Mouse (Mus musculus) left cerebral cortex, postnatal 10 days (tissue): Measurements from ENCODE around the gene Zfp941. TPM values are rescaled to one million over a fixed set of nuclear protein-coding genes. Genes with fewer than 3 reads are reported as not detected.
A peak's percentile ranks its signal among the peaks of the same experiment; 100 is the strongest.
"Not testable (repeated sequence)": the region's sequence is repeated elsewhere in the genome, so short reads cannot be mapped to it uniquely, and the experiment has no call there.

Experiments
- DNase-seq, 2 experiments: peaks; one replicate each; pipeline ENCODE4 v3.0.0; 2021 to 2022; ENCODE audit warnings: low spot score in 2 of 2, mixed read lengths in 1 of 2; ENCODE audit errors: extremely low spot score in 1 of 2
- intact Hi-C: fragments of 180-260 bp; cut with DNase I; formaldehyde crosslinking; loops from one replicate; pipeline ENCODE4 v1.15.1; 2025
- total RNA-seq, 2 experiments: library from RNA; stranded (reverse); gene quantifications; 2 replicates each; pipeline ENCODE4 v1.2.3; 2021

Gene Zfp941
- total RNA-seq, 2 experiments from 2014 or later: 13.1 to 14.4 TPM

- intact Hi-C loops: no loop called here
- peak in 1 of 2 experiments; percentile 35 for DNase-seq
These were observed 19.3 kb downstream of the Zfp941 start for GRCm38 (mm10) chr7:140802629-140803028.

GRCm38 (mm10) chr7:140798212-140798611, 23.8 kb downstream of the Zfp941 start:
- DNase-seq: no peak
- intact Hi-C loops: no loop called here

GRCm38 (mm10) chr7:140797619-140798018, 24.4 kb downstream of the Zfp941 start:
- no peak for DNase-seq
- intact Hi-C loops: no loop called here

- DNase-seq: no peak
- intact Hi-C loops: no loop called here
These were observed 28.4 kb downstream of the Zfp941 start for GRCm38 (mm10) chr7:140793541-140793940.

- DNase-seq: no peak
- intact Hi-C loops: no loop called here
These were observed 33.9 kb downstream of the Zfp941 start for GRCm38 (mm10) chr7:140788053-140788435.

- intact Hi-C loops: no loop called here
- no peak for DNase-seq
These were observed 34.4 kb downstream of the Zfp941 start, which contains the start of gene Syce1 for GRCm38 (mm10) chr7:140787406-140788052. Syce1 (minus strand) TSS chr7:140787852.

DNA sequence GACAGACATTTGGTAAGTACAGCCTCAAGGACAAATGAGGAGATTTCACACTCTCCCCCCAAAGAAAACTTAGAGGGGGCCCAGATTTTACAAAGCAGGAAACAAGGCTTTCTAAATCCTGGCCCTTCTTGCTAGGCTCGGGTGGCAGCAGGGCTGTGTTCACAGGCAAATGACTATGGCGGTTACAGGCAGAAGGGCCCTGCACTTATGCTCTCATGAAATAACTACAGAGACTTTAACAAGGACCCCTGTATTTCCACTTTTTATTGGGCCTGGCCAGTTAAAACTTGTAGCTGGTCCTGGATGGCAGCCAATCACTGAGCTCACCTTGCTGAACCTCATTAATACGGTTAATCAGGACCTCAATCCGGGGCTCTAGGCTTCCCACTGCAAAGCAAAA, 41.4 kb downstream of the Zfp941 start:
- intact Hi-C loops: no loop called here
- no peak for DNase-seq

- intact Hi-C loops: no loop called here
- no peak for DNase-seq
These were observed 55.9 kb downstream of the Zfp941 start for GRCm38 (mm10) chr7:140765888-140766739.

GRCm38 (mm10) chr7:140765391-140765790, 56.6 kb downstream of the Zfp941 start:
- intact Hi-C loops, DNase-seq: not testable (repeated sequence)

GRCm38 (mm10) chr7:140763447-140764020, 58.4 kb downstream of the Zfp941 start, which contains the start of gene Cyp2e1:
Cyp2e1 (plus strand) TSS chr7:140763739.
- intact Hi-C loops: no loop called here
- no peak for DNase-seq

- DNase-seq: no peak
- intact Hi-C loops: no loop called here
These were observed 61.3 kb downstream of the Zfp941 start for GRCm38 (mm10) chr7:140760647-140761046.

Other genes starting within 250 kb of the Zfp941 start
- gene Olfr46, start 220.9 kb downstream of the Zfp941 start, total RNA-seq: under 1 TPM; 0.04 to 0.06 TPM
- not detected for gene Olfr61, start 193.2 kb downstream of the Zfp941 start, total RNA-seq
- gene Olfr53, start 175.7 kb downstream of the Zfp941 start, total RNA-seq: not detected
- under 1 TPM; 0.04 to 0.06 TPM for gene Olfr539, start 162.2 kb downstream of the Zfp941 start, total RNA-seq
- under 1 TPM in 1 of 2 experiments, not detected in 1; 0.10 TPM for gene Olfr45, start 140.2 kb downstream of the Zfp941 start, total RNA-seq
- not detected for gene Olfr541, start 124.9 kb downstream of the Zfp941 start, total RNA-seq
- not detected for gene Cyp2e1, start 58.4 kb downstream of the Zfp941 start, total RNA-seq
- under 1 TPM in 1 of 2 experiments, not detected in 1; 0.54 TPM for gene Syce1, start 34.3 kb downstream of the Zfp941 start, total RNA-seq
- under 1 TPM in 1 of 2 experiments, not detected in 1; 0.69 TPM for gene Urah, start 12.8 kb upstream of the Zfp941 start, total RNA-seq
- gene Scgb1c1, start 23.4 kb upstream of the Zfp941 start, total RNA-seq: not detected
- gene Odf3, start 25.6 kb upstream of the Zfp941 start, total RNA-seq: not detected
- gene Gm45785, start 34.2 kb upstream of the Zfp941 start, total RNA-seq: 1 to 10 TPM in 1 of 2 experiments, under 1 TPM in 1; 0.89 to 1.1 TPM
- gene Ric8a, start 34.8 kb upstream of the Zfp941 start, total RNA-seq: 10 to 100 TPM; 92.0 to 93.3 TPM
- gene Bet1l, start 35.4 kb upstream of the Zfp941 start, total RNA-seq: 10 to 100 TPM; 24.4 to 25.1 TPM
- 100 to 1,000 TPM; 144 to 153 TPM for gene Psmd13, start 59.8 kb upstream of the Zfp941 start, total RNA-seq
- 10 to 100 TPM; 52.5 to 53.0 TPM for gene Sirt3, start 60.1 kb upstream of the Zfp941 start, total RNA-seq
- not detected for gene Cox8b, start 78.3 kb upstream of the Zfp941 start, total RNA-seq
- under 1 TPM; 0.39 to 0.67 TPM for gene Nlrp6, start 98.7 kb upstream of the Zfp941 start, total RNA-seq
- gene Pgghg, start 119.2 kb upstream of the Zfp941 start, total RNA-seq: 1 to 10 TPM; 2.4 to 3.9 TPM
- gene Ifitm5, start 128.1 kb upstream of the Zfp941 start, total RNA-seq: not detected
- gene Gm45717, start 133.8 kb upstream of the Zfp941 start, total RNA-seq: not detected
- 10 to 100 TPM; 18.0 to 20.0 TPM for gene Ifitm2, start 133.8 kb upstream of the Zfp941 start, total RNA-seq
- 1 to 10 TPM; 3.2 to 3.3 TPM for gene Ifitm1, start 145.0 kb upstream of the Zfp941 start, total RNA-seq
- 1 to 10 TPM; 7.8 to 8.6 TPM for gene Ifitm3, start 188.6 kb upstream of the Zfp941 start, total RNA-seq
- gene Ifitm6, start 195.7 kb upstream of the Zfp941 start, total RNA-seq: not detected
- not detected for gene Gm17387, start 207.0 kb upstream of the Zfp941 start, total RNA-seq
- 100 to 1,000 TPM; 107 to 110 TPM for gene B4galnt4, start 238.9 kb upstream of the Zfp941 start, total RNA-seq